13 mouse cellular contexts compared by ENCODE assay signal in genomic region chr17:74194755-74195154, GRCm38 (mm10).
DNase-seq lines count a peak whose midpoint lies in the region; ATAC-seq and TF ChIP-seq lines count a peak whose summit lies in the region.
"Had no signal": no experiment of that assay in that cellular context is flagged by ENCODE, and none has a peak within 500 bp of the region (broad histone marks: within the 10 kb centered on the region; RNA-seq: fewer than 3 reads in every experiment).

No protein-coding gene starts in this region.

- H3K9ac ChIP-seq in forebrain, embryonic 14.5 days (ENCODE audit: low read length): no peak overlapping the region
- no peak overlapping the region for H3K9ac ChIP-seq in forebrain, postnatal 0 days
- H3K9ac ChIP-seq in kidney, embryonic 14.5 days (ENCODE audit: low read depth, low read length): no peak overlapping the region
- no peak overlapping the region for H3K9ac ChIP-seq in intestine, embryonic 16.5 days (ENCODE audit: low read depth, low read length)
- H3K9ac ChIP-seq: hindbrain, embryonic 13.5 days had no signal

- H3K4me3 ChIP-seq in forebrain, embryonic 14.5 days (ENCODE audit: low read depth, low read length): no peak overlapping the region
- H3K4me3 ChIP-seq in forebrain, postnatal 0 days (ENCODE audit: low read depth, low read length): no peak overlapping the region
- H3K4me3 ChIP-seq in kidney, adult 2 months (ENCODE audit: insufficient read depth, low read depth, low read length): no peak overlapping the region
- no peak overlapping the region for H3K4me3 ChIP-seq in kidney, embryonic 14.5 days (ENCODE audit: low read length)
- no peak overlapping the region for H3K4me3 ChIP-seq in intestine, embryonic 16.5 days (ENCODE audit: low read length)
- H3K4me3 ChIP-seq: hindbrain, embryonic 13.5 days; layer of hippocampus, adult 2 months had no signal

- no peak overlapping the region for H3K4me2 ChIP-seq in forebrain, embryonic 14.5 days (ENCODE audit: low read length)
- no peak overlapping the region for H3K4me2 ChIP-seq in forebrain, postnatal 0 days (ENCODE audit: low read depth)
- no peak overlapping the region for H3K4me2 ChIP-seq in kidney, embryonic 14.5 days (replicated peaks; ENCODE audit: low read depth, low read length)
- no peak overlapping the region for H3K4me2 ChIP-seq in intestine, embryonic 16.5 days (ENCODE audit: low read depth, low read length)
- H3K4me2 ChIP-seq: hindbrain, embryonic 13.5 days had no signal

- intact Hi-C loops in heart, postnatal 14 days (cut with DNase I): loop anchor here (5.0 kb wide), 3 partner anchors 48 to 302 kb away; no protein-coding TSS in a partner anchor

- no peaks in the 10 kb centered on the region for H3K9me3 ChIP-seq in forebrain, embryonic 14.5 days (replicated peaks; ENCODE audit: control insufficient read depth, low read length)
- H3K9me3 ChIP-seq in forebrain, postnatal 0 days (ENCODE audit: low read length): no peaks in the 10 kb centered on the region
- no peaks in the 10 kb centered on the region for H3K9me3 ChIP-seq in kidney, embryonic 14.5 days (ENCODE audit: control insufficient read depth, low read length)
- H3K9me3 ChIP-seq in intestine, embryonic 16.5 days (ENCODE audit: control insufficient read depth, low read length): no peaks in the 10 kb centered on the region
- H3K9me3 ChIP-seq: G1E; hindbrain, embryonic 13.5 days had no signal

- H3K27me3 ChIP-seq in forebrain, embryonic 14.5 days (replicated peaks; ENCODE audit: control insufficient read depth, insufficient read depth, low read length): no peaks in the 10 kb centered on the region
- no peaks in the 10 kb centered on the region for H3K27me3 ChIP-seq in forebrain, postnatal 0 days (ENCODE audit: insufficient read depth, low read length)
- no peaks in the 10 kb centered on the region for H3K27me3 ChIP-seq in kidney, adult 2 months (replicated peaks; ENCODE audit: control insufficient read depth, insufficient read depth, low read length)
- H3K27me3 ChIP-seq in kidney, embryonic 14.5 days (ENCODE audit: control insufficient read depth, insufficient read depth, low read length): no peaks in the 10 kb centered on the region
- H3K27me3 ChIP-seq in intestine, embryonic 16.5 days (replicated peaks; ENCODE audit: control insufficient read depth, insufficient read depth, low read length): no peaks in the 10 kb centered on the region
- H3K27me3 ChIP-seq: hindbrain, embryonic 13.5 days had no signal

- no peak for TF ChIP-seq CTCF in forebrain, postnatal 0 days (IDR thresholded peaks at IDR 0.05; ENCODE audit: low read depth)
- TF ChIP-seq CTCF in kidney, adult 2 months (conservative IDR thresholded peaks at IDR 0.05; ENCODE audit: insufficient read depth, insufficient read length, low read depth, low read length): no peak

- WGBS in forebrain, embryonic 14.5 days: 73% methylated on average over 9 of the region's 9 CpGs
- 71% methylated on average over 9 of the region's 9 CpGs for WGBS in forebrain, postnatal 0 days
- WGBS in kidney, adult 2 months: 55% methylated on average over 9 of the region's 9 CpGs
- WGBS in kidney, embryonic 14.5 days: 81% methylated on average over 9 of the region's 9 CpGs
- WGBS in intestine, embryonic 16.5 days: 80% methylated on average over 9 of the region's 9 CpGs

- 0 out of 2 replicates have a peak, but pooled peaks cover 4% of the 10 kb centered on the region for H3K36me3 ChIP-seq in forebrain, embryonic 14.5 days (ENCODE audit: control insufficient read depth, insufficient read depth, low read length)
- 0 out of 2 replicates have a peak, but pooled peaks cover 3% of the 10 kb centered on the region for H3K36me3 ChIP-seq in forebrain, postnatal 0 days (ENCODE audit: insufficient read depth)
- H3K36me3 ChIP-seq in kidney, adult 2 months (ENCODE audit: control insufficient read depth, insufficient read depth, low read length): no peaks in the 10 kb centered on the region
- peaks cover 3% of the 10 kb centered on the region; the same call in 1 of the 2 replicates for H3K36me3 ChIP-seq in kidney, embryonic 14.5 days (ENCODE audit: control insufficient read depth, insufficient read depth, low read length)
- H3K36me3 ChIP-seq in intestine, embryonic 16.5 days (ENCODE audit: control insufficient read depth, insufficient read depth, low read length): no peaks in the 10 kb centered on the region

- ATAC-seq in forebrain, embryonic 14.5 days: no peak
- ATAC-seq in forebrain, postnatal 0 days: no peak
- no peak for ATAC-seq in kidney, embryonic 14.5 days (ENCODE audit: low FRiP score, low TSS enrichment)
- no peak for ATAC-seq in intestine, embryonic 16.5 days

- no peaks in the 10 kb centered on the region for H3K4me1 ChIP-seq in forebrain, embryonic 14.5 days (ENCODE audit: control insufficient read depth, insufficient read depth, low read length)
- no peaks in the 10 kb centered on the region for H3K4me1 ChIP-seq in forebrain, postnatal 0 days (ENCODE audit: insufficient read depth)
- H3K4me1 ChIP-seq in kidney, adult 2 months (ENCODE audit: control insufficient read depth, insufficient read depth, low read length): 0 out of 2 replicates have a peak, but pooled peaks cover 2% of the 10 kb centered on the region
- no peaks in the 10 kb centered on the region for H3K4me1 ChIP-seq in kidney, embryonic 14.5 days (ENCODE audit: control insufficient read depth, insufficient read depth, low read length)
- H3K4me1 ChIP-seq in intestine, embryonic 16.5 days (ENCODE audit: control insufficient read depth, insufficient read depth, low read length): no peaks in the 10 kb centered on the region

- peak; percentile 7 for DNase-seq in forebrain, embryonic 14.5 days (ENCODE audit: low spot score)
- no peak for DNase-seq in forebrain, postnatal 0 days
- DNase-seq in kidney, adult 2 months: peak; percentile 48
- peak; percentile 40 for DNase-seq in A20 (ENCODE audit: low read depth, low spot score)
- peak; percentile 46 to 47 for DNase-seq in heart, postnatal 14 days
- DNase-seq in adrenal gland, postnatal 25 days: no peak
- DNase-seq: embryo, embryonic 11 days; thymus, postnatal 14 days had no signal

- TF ChIP-seq POLR2A in kidney, adult 2 months (IDR thresholded peaks at IDR 0.05; ENCODE audit: low read depth, low read length): no peak

- no peak overlapping the region for H3K27ac ChIP-seq in forebrain, embryonic 14.5 days (ENCODE audit: low read depth, low read length)
- no peak overlapping the region for H3K27ac ChIP-seq in forebrain, postnatal 0 days (ENCODE audit: low read depth, low read length)
- H3K27ac ChIP-seq in kidney, adult 2 months (ENCODE audit: insufficient read depth, low read depth, low read length): no peak overlapping the region
- no peak overlapping the region for H3K27ac ChIP-seq in kidney, embryonic 14.5 days (ENCODE audit: low read depth, low read length)
- H3K27ac ChIP-seq in intestine, embryonic 16.5 days (ENCODE audit: low read length): no peak overlapping the region
- H3K27ac ChIP-seq: hindbrain, embryonic 13.5 days; layer of hippocampus, adult 2 months had no signal

Comparison
In these comparisons a context has a peak if more than half of its experiments do, and no peak if none do; other contexts are left out.
1. DNase-seq: peak in forebrain, embryonic 14.5 days (single experiment), kidney, adult 2 months (single experiment), A20 (single experiment) and heart, postnatal 14 days (2 of 2); none in forebrain, postnatal 0 days (single experiment) and adrenal gland, postnatal 25 days (single experiment).